Mouse (Mus musculus): ENCODE results near the gene Lamtor1.

- TF ChIP-seq CTCF (IDR thresholded peaks at IDR 0.05; ENCODE audit: low read depth, low read length) (no peak), GATA1 (IDR thresholded peaks at IDR 0.05; ENCODE audit: borderline replicate concordance, low read length) (no peak), POLR2AphosphoS5 (IDR thresholded peaks at IDR 0.05; ENCODE audit: insufficient replicate concordance, low read depth, low read length) (no peak), TAL1 (conservative IDR thresholded peaks at IDR 0.05; ENCODE audit: low read depth, low read length) (no peak)
Observed at GRCm38 (mm10) chr7:101860978-101861377, 44.7 kb upstream of the Lamtor1 start.

All from G1E (cell line).